Mouse (Mus musculus) CH12.LX (cell line): Measurements from ENCODE around the gene Gabrb1.

Source experiments
- CHD2 ChIP-seq: IDR thresholded peaks from 2 replicates; pipeline ENCODE4 v1.6.1; 2011; ENCODE audit warnings: low read length, improper control_type of control experiment
- CTCF ChIP-seq, 2 experiments: IDR thresholded peaks in 1 of 2; conservative IDR thresholded peaks in 1 of 2; 2 replicates each; pipeline ENCODE4 v1.5.1; 2011 to 2012; ENCODE audit warnings: low read depth in 2 of 2, low read length in 2 of 2, improper control_type of control experiment in 1 of 2, inconsistent platforms in 1 of 2, mild to moderate bottlenecking in 1 of 2, moderate library complexity in 1 of 2
- MYC ChIP-seq: IDR thresholded peaks from 2 replicates; pipeline ENCODE4 v1.6.1; 2011; ENCODE audit warnings: low read depth, mild to moderate bottlenecking, improper control_type of control experiment, low read length
- RAD21 ChIP-seq: IDR thresholded peaks from 2 replicates; pipeline ENCODE4 v1.6.1; 2011; ENCODE audit warnings: low read depth, mild to moderate bottlenecking, low read length, improper control_type of control experiment, moderate library complexity
- USF1 ChIP-seq: IDR thresholded peaks from 2 replicates; pipeline ENCODE4 v1.6.1; 2014; ENCODE audit warnings: low read depth, mild to moderate bottlenecking, inconsistent platforms, low read length, improper control_type of control experiment
- USF2 ChIP-seq: conservative IDR thresholded peaks from 2 replicates; pipeline ENCODE4 v1.6.1; 2011; ENCODE audit warnings: low read depth, low read length, improper control_type of control experiment

- TF ChIP-seq MYC (no peak), RAD21 (no peak), CHD2 (no peak), CTCF (conservative IDR thresholded peaks at IDR 0.05 in 1 of 2, IDR thresholded peaks at IDR 0.05 in 1 of 2; ENCODE audit: low read depth in 2 of 2, low read length in 2 of 2) (no peak), USF2 (no peak), USF1 (no peak)
Measured at GRCm38 (mm10) chr5:72046261-72046660, 388.3 kb downstream of the Gabrb1 start.
